Mouse (Mus musculus) C2C12 (cell line): Measurements from ENCODE around the gene Prok2.

Experiments
- CEBPB ChIP-seq: IDR thresholded peaks from one replicate; pipeline ENCODE4 v1.6.1; 2011; ENCODE audit warnings: low read depth, mild to moderate bottlenecking, control low read depth, moderate library complexity
- CTCF ChIP-seq: IDR thresholded peaks from one replicate; pipeline ENCODE4 v1.5.1; 2011; ENCODE audit not compliant: control insufficient read depth, insufficient read depth, insufficient read length
- MAX ChIP-seq: IDR thresholded peaks from one replicate; pipeline ENCODE4 v1.6.1; 2011; ENCODE audit warnings: mild to moderate bottlenecking, control low read depth
- MYOD1 ChIP-seq: IDR thresholded peaks from one replicate; pipeline ENCODE4 v1.6.1; 2011; ENCODE audit warnings: low read depth; ENCODE audit not compliant: control insufficient read depth, insufficient read length
- MYOG ChIP-seq: IDR thresholded peaks from one replicate; pipeline ENCODE4 v1.6.1; 2011; ENCODE audit not compliant: control insufficient read depth, insufficient read length; ENCODE audit errors: extremely low read depth
- USF1 ChIP-seq: IDR thresholded peaks from one replicate; pipeline ENCODE4 v1.6.1; 2011; ENCODE audit warnings: low read depth, mild to moderate bottlenecking, control low read depth, moderate library complexity

- TF ChIP-seq CTCF, result no peak
- TF ChIP-seq MYOG, result no peak
- TF ChIP-seq USF1, result no peak
- TF ChIP-seq MAX, result no peak
- TF ChIP-seq MYOD1, result no peak
- no peak for TF ChIP-seq CEBPB
Observed at GRCm38 (mm10) chr6:99726576-99727303, 548 bp upstream of the Prok2 start.
